Mouse (Mus musculus): Measurements from ENCODE around the gene Itgal.

GRCm38 (mm10) chr7:127296098-127296497 lies at the start of gene Itgal:
- TF ChIP-seq CTCF (IDR thresholded peaks at IDR 0.05; ENCODE audit: low read depth) (no peak), EP300 (optimal IDR thresholded peaks at IDR 0.05) (no peak)

Measured in stomach, postnatal 0 days (tissue).